ENCODE assay signal across 13 mouse cellular contexts in the genomic region with DNA sequence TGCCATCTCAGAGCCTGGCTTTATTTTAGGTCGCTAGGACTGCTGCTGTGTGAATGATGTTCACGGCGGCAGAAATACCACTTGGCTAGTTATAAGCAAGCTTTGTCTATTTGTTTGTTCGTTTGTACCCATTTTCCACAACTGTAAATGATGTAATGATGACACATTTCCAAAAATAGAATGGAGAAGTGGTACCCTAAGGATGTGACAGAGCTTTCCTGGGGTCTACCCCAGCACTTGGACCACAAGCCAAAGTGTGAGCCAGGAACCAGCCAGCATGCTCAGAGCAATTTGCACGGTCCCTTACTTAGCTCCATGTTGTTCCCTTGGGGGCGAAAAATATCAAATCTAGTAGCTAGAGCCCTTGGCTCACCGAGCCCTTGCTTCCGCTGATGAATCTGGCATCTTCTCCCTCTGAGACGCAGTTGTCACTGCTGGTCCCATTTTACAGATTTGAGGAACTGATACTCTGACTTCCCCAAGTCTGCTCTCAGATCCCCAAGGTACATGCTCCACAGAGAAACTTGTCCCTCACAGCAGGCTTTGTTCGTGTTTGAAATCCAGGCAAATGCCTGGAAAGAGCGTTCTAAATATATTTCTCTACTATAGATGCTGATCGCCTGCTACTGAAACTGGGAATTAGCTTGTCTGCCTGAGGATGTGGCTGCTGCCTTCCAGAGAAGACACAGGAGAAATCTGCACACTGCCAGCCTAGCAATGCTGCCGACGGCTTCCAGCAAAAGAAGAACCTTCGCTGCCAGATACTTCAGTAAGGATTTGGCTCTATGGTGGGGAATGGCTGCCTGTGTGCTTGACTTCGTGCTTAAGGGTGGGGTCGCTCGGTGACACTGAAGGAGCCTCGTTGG. TPM values are rescaled to one million over a fixed set of nuclear protein-coding genes. Genes with fewer than 3 reads are reported as not detected.
A peak's percentile ranks its signal among the peaks of the same experiment; 100 is the strongest.
DNase-seq lines count a peak whose midpoint lies in the region; ATAC-seq and TF ChIP-seq lines count a peak whose summit lies in the region.
"Had no signal": no experiment of that assay in that cellular context is flagged by ENCODE, and none has a peak within 500 bp of the region (broad histone marks: within the 10 kb centered on the region; RNA-seq: fewer than 3 reads in every experiment).

No protein-coding gene starts in this region.

- H3K4me3 ChIP-seq in kidney, adult 2 months (ENCODE audit: insufficient read depth, low read depth, low read length): 0 out of 2 replicates have a peak overlapping the region, but pooled peaks have one; percentile 2
- H3K4me3 ChIP-seq: hindbrain, embryonic 13.5 days; limb, embryonic 13.5 days; neural tube, embryonic 15.5 days had no signal

- H3K27me3 ChIP-seq in kidney, adult 2 months (replicated peaks; ENCODE audit: control insufficient read depth, insufficient read depth, low read length): no peaks in the 10 kb centered on the region
- H3K27me3 ChIP-seq in splenic B cell, adult 2 months (ENCODE audit: control insufficient read depth, insufficient read depth, low read length, poor library complexity, severe bottlenecking): no peaks in the 10 kb centered on the region

- TF ChIP-seq POLR2A in kidney, adult 2 months (IDR thresholded peaks at IDR 0.05; ENCODE audit: low read depth, low read length): no peak

- DNase-seq in kidney, adult 2 months: no peak
- no peak for DNase-seq in kidney, postnatal 14 days
- peak; percentile 43 for DNase-seq in right cerebral cortex, postnatal 25 days
- DNase-seq in right cerebral cortex, postnatal 4 days: no peak
- peak; percentile 60 for DNase-seq in splenic B cell, adult 2 months (ENCODE audit: low read depth, low spot score)
- no peak for DNase-seq in yolk sac, embryonic 10.5 days (ENCODE audit: low spot score)
- no peak for DNase-seq in adrenal gland, postnatal 10 days
- DNase-seq: lung, adult 18-20 months; right cerebral cortex, adult 18-20 months had no signal

- no peak overlapping the region for H3K27ac ChIP-seq in kidney, adult 2 months (ENCODE audit: insufficient read depth, low read depth, low read length)
- H3K27ac ChIP-seq: hindbrain, embryonic 13.5 days; limb, embryonic 13.5 days; neural tube, embryonic 15.5 days had no signal

- no peak for TF ChIP-seq CTCF in kidney, adult 2 months (conservative IDR thresholded peaks at IDR 0.05; ENCODE audit: insufficient read depth, insufficient read length, low read depth, low read length)

- H3K36me3 ChIP-seq in kidney, adult 2 months (ENCODE audit: control insufficient read depth, insufficient read depth, low read length): no peaks in the 10 kb centered on the region
- no peaks in the 10 kb centered on the region for H3K36me3 ChIP-seq in splenic B cell, adult 2 months (ENCODE audit: control insufficient read depth, insufficient read depth, low read length, poor library complexity, severe bottlenecking)
- H3K36me3 ChIP-seq: hindbrain, embryonic 13.5 days; limb, embryonic 13.5 days; neural tube, embryonic 15.5 days had no signal

- H3K4me1 ChIP-seq in kidney, adult 2 months (ENCODE audit: control insufficient read depth, insufficient read depth, low read length): no peaks in the 10 kb centered on the region

- 82% methylated on average over 19 of the region's 19 CpGs for WGBS in kidney, adult 2 months

- ATAC-seq in common myeloid progenitor, adult 5-6 weeks (replicated peaks; ENCODE audit: low read depth, poor library complexity, severe bottlenecking): peak; percentile 39

RNA-seq across cellular contexts. Expression of a gene that starts 2.8 kb away (rescaled TPM):
- polyA plus RNA-seq in kidney, adult 2 months (2012; rRNA removed): 9.0 and 15.7 TPM in 2 replicates
- total RNA-seq in common myeloid progenitor, adult 5-6 weeks (2017): 0.09 TPM in 1 of 2 replicates, not detected in the other
- 1 to 10 TPM; 4.8 to 5.5 TPM for total RNA-seq in adrenal gland, postnatal 10 days (2021)

RNA-seq across cellular contexts. Expression of a gene that starts 31.3 kb away (rescaled TPM):
- 1.5 and 4.1 TPM in 2 replicates for polyA plus RNA-seq in kidney, adult 2 months (2012; rRNA removed)
- 82.0 and 95.8 TPM in 2 replicates for total RNA-seq in common myeloid progenitor, adult 5-6 weeks (2017)
- 1 to 10 TPM; 5.4 to 6.5 TPM for total RNA-seq in adrenal gland, postnatal 10 days (2021)

Comparison
In these comparisons a context has a peak if more than half of its experiments do, and no peak if none do; other contexts are left out.
1. DNase-seq: peak in right cerebral cortex, postnatal 25 days (single experiment) and splenic B cell, adult 2 months (single experiment); none in kidney, adult 2 months (single experiment), kidney, postnatal 14 days (single experiment), right cerebral cortex, postnatal 4 days (single experiment), yolk sac, embryonic 10.5 days (single experiment) and adrenal gland, postnatal 10 days (single experiment).
2. RNA of a gene that starts 31.3 kb away (total RNA-seq): 82.0 to 95.8 TPM in common myeloid progenitor, adult 5-6 weeks; 5.4 to 6.5 TPM in adrenal gland, postnatal 10 days; every median in the first group is over 10 times any median in the second.